Mouse (Mus musculus) thymus, adult 2 months (tissue): Measurements from ENCODE around the gene Zxdb. TPM values are rescaled to one million over a fixed set of nuclear protein-coding genes. Genes with fewer than 3 reads are reported as not detected.
"Not testable (repeated sequence)": the region's sequence is repeated elsewhere in the genome, so short reads cannot be mapped to it uniquely, and the experiment has no call there.

ENCODE experiments used
- DNase-seq: peaks from one replicate; pipeline ENCODE4 v3.0.0; 2021
- H3K27ac ChIP-seq: fragments of 200-500 bp; 2 replicates; pipeline ENCODE4 v1.5.1; 2012; ENCODE audit warnings: low read length, control low read depth; ENCODE audit not compliant: control insufficient read depth, insufficient read depth
- H3K27me3 ChIP-seq: fragments of 200-500 bp; 2 replicates; pipeline ENCODE4 v1.6.1; 2012; ENCODE audit warnings: mild to moderate bottlenecking, low read length, moderate library complexity, mixed read lengths; ENCODE audit not compliant: control insufficient read depth, insufficient read depth
- H3K36me3 ChIP-seq: fragments of 200-500 bp; 2 replicates; pipeline ENCODE4 v1.6.1; 2012; ENCODE audit warnings: mild to moderate bottlenecking, low read length, moderate library complexity; ENCODE audit not compliant: control insufficient read depth, insufficient read depth
- H3K4me1 ChIP-seq: fragments of 200-500 bp; replicated peaks from 2 replicates; pipeline ENCODE4 v1.6.1; 2012; ENCODE audit warnings: low read length; ENCODE audit not compliant: control insufficient read depth, insufficient read depth
- H3K4me3 ChIP-seq: fragments of 200-500 bp; 2 replicates; pipeline ENCODE4 v1.5.1; 2012; ENCODE audit warnings: mild to moderate bottlenecking, low read length, control low read depth, moderate library complexity; ENCODE audit not compliant: control insufficient read depth, insufficient read depth
- CTCF ChIP-seq: fragments of 200-500 bp; IDR thresholded peaks from 2 replicates; pipeline ENCODE4 v1.5.1; 2012; ENCODE audit warnings: mild to moderate bottlenecking, control low read depth, low read length, moderate library complexity, borderline replicate concordance; ENCODE audit not compliant: control insufficient read depth, poor library complexity, insufficient read depth; ENCODE audit errors: extremely low read depth
- POLR2A ChIP-seq: fragments of 200-500 bp; IDR thresholded peaks from 2 replicates; pipeline ENCODE4 v1.6.1; 2012; ENCODE audit warnings: mild to moderate bottlenecking, low read length, control low read depth, moderate library complexity; ENCODE audit not compliant: control insufficient read depth, poor library complexity, insufficient read depth; ENCODE audit errors: extremely low read depth
- WGBS: fragments of 180-500 bp; shearing (Covaris S2); methylation state at CpG from one replicate; pipeline ENCODE4 v1.1.7; 2018; 5-methylcytosine and 5-hydroxymethylcytosine counted together
- polyA plus RNA-seq: library from polyadenylated mRNA; depleted of rRNA; stranded (reverse); fragments of >200 nt; gene quantifications from 2 replicates; pipeline ENCODE4 v1.2.3, GENCODE M21; 2012; rRNA removed

Zxdb gene
- 3.7 and 4.1 TPM in 2 replicates for polyA plus RNA-seq

DNA sequence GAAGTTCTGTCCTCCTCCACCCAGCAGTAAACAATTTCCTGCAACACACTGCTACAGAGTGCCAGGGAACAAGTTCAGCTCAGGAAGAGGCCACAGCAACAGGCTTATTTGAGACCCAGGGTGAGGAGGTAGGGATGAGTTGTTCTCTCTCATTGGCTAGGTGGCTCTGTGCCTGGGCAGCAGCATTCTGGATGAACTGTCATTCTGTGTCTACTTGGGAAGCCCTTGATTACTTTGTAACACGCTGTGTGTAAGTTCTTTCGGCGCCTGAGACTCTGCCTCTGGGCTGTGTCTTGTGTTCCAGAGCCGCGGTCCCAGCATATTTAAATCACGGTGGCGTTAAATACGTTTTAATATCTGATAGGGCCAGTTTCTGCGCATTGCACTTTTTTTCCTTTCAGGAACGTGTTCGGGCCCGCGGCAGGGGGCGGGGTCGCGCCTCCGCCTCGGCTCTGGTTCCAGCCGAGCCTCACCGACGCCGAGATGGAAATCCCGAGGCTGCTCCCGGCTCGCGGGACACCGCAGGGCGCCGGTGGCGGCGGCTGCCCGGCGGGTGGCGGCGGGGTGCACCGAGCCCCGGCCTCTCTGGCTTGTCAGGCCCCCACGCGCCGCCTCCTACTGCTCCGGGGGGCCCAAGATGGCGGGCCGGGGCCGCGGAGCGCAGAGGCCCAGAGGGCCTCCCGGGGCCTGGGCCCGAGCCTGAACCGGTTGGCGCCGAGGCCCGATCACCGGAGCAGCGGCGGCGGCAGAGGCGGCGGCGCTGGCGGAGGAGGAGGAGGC lies at the start of gene Zxdb:
TSS of gene Zxdb (plus strand) at position 378 of the 780 bp plus-strand sequence.
- WGBS, result no CpG with 5 or more reads among the region's 60 CpGs
- not testable (repeated sequence) for H3K27me3 ChIP-seq, H3K36me3 ChIP-seq, DNase-seq, H3K4me3 ChIP-seq, H3K4me1 ChIP-seq, H3K27ac ChIP-seq

DNA sequence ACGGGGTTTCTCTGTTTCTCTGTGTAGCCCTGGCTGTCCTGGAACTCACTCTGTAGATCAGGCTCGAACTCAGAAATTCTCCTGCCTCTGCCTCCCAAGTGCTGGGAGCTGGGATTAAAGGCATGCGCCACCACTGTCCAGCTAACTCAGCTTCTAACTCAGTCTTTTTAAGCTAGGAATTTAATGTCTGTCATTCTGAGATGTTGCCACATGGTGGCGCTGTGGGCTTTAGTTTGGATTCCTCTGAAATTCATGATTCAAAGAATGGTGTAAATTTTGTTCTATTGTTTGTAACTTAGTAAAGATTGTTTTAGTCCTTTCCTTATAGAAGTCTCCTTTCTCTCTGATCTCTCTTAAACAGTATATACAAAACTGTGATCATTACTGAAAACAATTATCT lies 49.4 kb upstream of the Zxdb start:
- TF ChIP-seq POLR2A (no peak), CTCF (no peak)
- peak; percentile 23 for DNase-seq

DNA sequence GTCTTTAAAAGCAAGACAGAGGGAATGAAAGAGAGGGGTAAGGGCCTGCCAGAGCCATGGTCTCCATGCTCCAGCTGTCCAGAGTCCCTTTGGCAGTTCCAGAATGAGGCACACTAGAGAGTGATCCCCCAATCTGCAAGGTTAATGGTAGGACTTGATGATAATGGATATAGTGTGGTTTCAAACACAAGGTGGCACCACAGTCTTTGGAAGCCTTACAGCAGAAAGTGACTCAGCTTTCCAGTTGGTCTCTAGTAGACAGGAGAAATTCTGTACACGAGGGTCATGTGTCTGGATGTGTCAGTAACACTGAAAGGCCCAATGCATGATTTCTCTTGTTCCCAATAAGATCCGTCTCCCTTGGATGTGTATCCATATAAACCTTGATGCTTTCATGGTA lies 42.8 kb upstream of the Zxdb start:
- not testable (repeated sequence) for H3K27ac ChIP-seq, H3K27me3 ChIP-seq, H3K4me1 ChIP-seq, H3K4me3 ChIP-seq, H3K36me3 ChIP-seq, DNase-seq
- WGBS, result no CpG with 5 or more reads among the region's 2 CpGs

More for the DNA sequence above, 49.4 kb upstream of the Zxdb start:
- Histone ChIP-seq H3K27ac (no peak overlapping the region), H3K4me3 (no peak overlapping the region), H3K36me3 (no peaks in the 10 kb centered on the region), H3K27me3 (no peaks in the 10 kb centered on the region), H3K4me1 (no peaks in the 10 kb centered on the region)
- WGBS, result 45% methylated on average over 4 of the region's 4 CpGs

- not testable (repeated sequence) for H3K27me3 ChIP-seq, H3K27ac ChIP-seq, DNase-seq, H3K4me3 ChIP-seq, H3K36me3 ChIP-seq, H3K4me1 ChIP-seq
- WGBS, result 70% methylated on average over 4 of the region's 5 CpGs
Measured at GRCm38 (mm10) chrX:94689593-94689992, 34.8 kb upstream of the Zxdb start.

- H3K36me3 ChIP-seq, DNase-seq, H3K4me1 ChIP-seq, H3K27me3 ChIP-seq, H3K4me3 ChIP-seq, H3K27ac ChIP-seq: not testable (repeated sequence)
- 93% methylated on average over 6 of the region's 7 CpGs for WGBS
Measured at GRCm38 (mm10) chrX:94706676-94707075, 17.7 kb upstream of the Zxdb start.

DNA sequence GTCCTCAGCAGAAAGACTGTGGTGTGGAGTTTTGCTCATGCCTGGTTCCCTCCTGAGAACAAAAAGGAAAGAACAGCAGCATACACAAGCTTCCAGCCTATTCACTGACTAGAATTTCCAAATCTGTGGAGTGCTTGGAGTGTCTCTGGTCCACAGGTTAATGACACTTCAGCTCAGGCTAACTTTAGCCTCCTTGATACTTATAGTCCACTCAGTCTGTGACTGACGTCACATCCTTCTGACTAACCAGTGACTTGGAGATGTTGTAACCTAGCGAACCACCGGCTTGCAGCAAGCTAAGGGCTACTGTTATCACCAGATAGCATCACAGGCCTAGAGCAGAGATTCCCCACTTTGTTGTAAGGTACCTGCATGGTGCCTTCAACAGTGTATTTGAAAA lies 14.6 kb upstream of the Zxdb start:
- H3K4me3 ChIP-seq, H3K36me3 ChIP-seq, H3K27ac ChIP-seq, DNase-seq, H3K27me3 ChIP-seq, H3K4me1 ChIP-seq: not testable (repeated sequence)
- WGBS, result no CpG with 5 or more reads among the region's 3 CpGs

DNA sequence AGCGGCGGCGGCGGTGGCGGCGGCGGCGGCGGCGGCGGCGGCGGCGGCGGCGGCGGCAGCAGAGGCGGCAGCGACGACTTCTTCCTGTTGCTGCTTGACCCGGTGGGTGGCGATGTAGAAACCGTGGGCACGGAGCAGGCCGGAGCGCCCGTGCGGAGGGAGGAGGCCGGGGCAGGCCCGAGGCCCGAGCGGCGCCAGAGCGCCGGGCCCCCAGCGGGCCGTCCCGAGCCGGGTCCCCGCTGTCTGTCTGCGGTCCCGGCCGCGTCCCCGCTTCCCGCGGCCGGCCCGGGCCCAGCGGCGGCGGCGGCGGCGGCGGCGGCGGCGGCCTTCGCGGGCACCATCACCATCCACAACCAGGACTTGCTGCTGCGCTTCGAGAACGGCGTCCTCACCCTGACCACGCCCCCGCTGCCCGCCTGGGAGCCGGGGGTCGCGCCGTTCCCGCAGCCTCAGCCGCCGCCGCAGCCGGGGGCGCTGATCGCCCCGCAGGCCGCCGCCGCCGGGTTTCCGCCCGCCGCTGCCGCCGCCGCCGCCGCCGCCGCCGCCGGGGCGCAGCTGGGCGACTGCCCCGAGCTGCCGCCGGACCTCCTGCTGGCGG lies 702 bp downstream of the Zxdb start:
- not testable (repeated sequence) for H3K4me1 ChIP-seq, H3K27ac ChIP-seq, H3K27me3 ChIP-seq, H3K36me3 ChIP-seq, H3K4me3 ChIP-seq
- DNase-seq, result peak; percentile 4
- 45% methylated on average over 28 of the region's 102 CpGs for WGBS

- H3K27me3 ChIP-seq, H3K36me3 ChIP-seq, H3K27ac ChIP-seq, DNase-seq, H3K4me1 ChIP-seq, H3K4me3 ChIP-seq: not testable (repeated sequence)
- no CpG with 5 or more reads among the region's 41 CpGs for WGBS
Measured at GRCm38 (mm10) chrX:94725627-94726083, 1.3 kb downstream of the Zxdb start.
